Mouse (Mus musculus) intestine, embryonic 15.5 days (tissue): ENCODE data around the gene Pramel6. TPM values are rescaled to one million over a fixed set of nuclear protein-coding genes. Genes with fewer than 3 reads are reported as not detected.

Source experiments
- ATAC-seq: fragments of 200-750 bp; cut with Nextera tagmentation; 2 replicates; pipeline ENCODE4 v1.8.0; 2017; ENCODE audit warnings: moderate TSS enrichment, moderate library complexity
- H3K27ac ChIP-seq: fragments of 300-500 bp; sonication (generic); 2 replicates; pipeline ENCODE4 v1.5.1; 2015; ENCODE audit warnings: mild to moderate bottlenecking, inconsistent platforms
- H3K27me3 ChIP-seq: fragments of 300-500 bp; sonication (generic); replicated peaks from 2 replicates; pipeline ENCODE4 v1.6.1; 2015; ENCODE audit warnings: inconsistent platforms
- H3K36me3 ChIP-seq: fragments of 300-500 bp; sonication (generic); 2 replicates; pipeline ENCODE4 v1.6.1; 2015; ENCODE audit warnings: inconsistent platforms
- H3K4me1 ChIP-seq: fragments of 300-500 bp; sonication (generic); replicated peaks from 2 replicates; pipeline ENCODE4 v1.6.1; 2015; ENCODE audit warnings: inconsistent platforms
- H3K4me2 ChIP-seq: fragments of 300-500 bp; sonication (generic); replicated peaks from 2 replicates; pipeline ENCODE4 v1.6.1; 2015; ENCODE audit warnings: mild to moderate bottlenecking, inconsistent platforms
- H3K4me3 ChIP-seq: fragments of 300-500 bp; sonication (generic); replicated peaks from 2 replicates; pipeline ENCODE4 v1.5.1; 2015; ENCODE audit warnings: inconsistent platforms
- H3K9ac ChIP-seq: fragments of 300-500 bp; sonication (generic); 2 replicates; pipeline ENCODE4 v1.6.1; 2015; ENCODE audit warnings: inconsistent platforms
- H3K9me3 ChIP-seq: fragments of 300-500 bp; sonication (generic); 2 replicates; pipeline ENCODE4 v1.6.1; 2016; ENCODE audit warnings: inconsistent platforms
- WGBS: fragments of 180-500 bp; shearing (Covaris S2); methylation state at CpG from one replicate; pipeline ENCODE4 v1.1.7; 2015; 5-methylcytosine and 5-hydroxymethylcytosine counted together
- polyA plus RNA-seq: library from polyadenylated mRNA; unstranded; fragments of >200 nt; fragmentation: Nextera tagmentation; extraction: Ambion mirVana; gene quantifications from 2 replicates; pipeline ENCODE4 v1.2.1, GENCODE M21; 2015

The Pramel6 gene
- polyA plus RNA-seq, 1 experiment from 2014 or later: not detected

DNA sequence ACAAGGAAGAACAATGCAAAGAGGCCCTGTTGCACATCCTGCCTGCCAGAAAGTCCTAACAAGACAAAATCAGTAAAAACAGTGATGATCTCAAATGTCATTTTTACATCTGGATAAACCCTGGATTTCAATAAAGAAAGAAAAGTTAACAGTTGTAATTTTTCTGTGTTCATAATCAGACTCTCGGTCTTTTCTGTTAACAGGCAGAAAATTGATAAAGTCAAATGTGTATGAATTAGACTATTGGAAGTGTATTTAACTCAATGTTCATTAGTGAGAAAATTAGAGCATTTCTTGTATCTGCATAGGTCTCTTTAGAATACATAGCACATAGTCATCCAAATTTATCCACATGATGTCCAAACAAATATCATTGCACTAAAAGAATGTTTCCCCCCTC lies 39.1 kb downstream of the Pramel6 start, which contains the start of gene Olfr1128:
Gene Olfr1128, minus strand, starts transcription at position 101 of the 400 bp plus-strand sequence.
- no peaks in the 10 kb centered on the region for H3K36me3 ChIP-seq
- no peaks in the 10 kb centered on the region for H3K9me3 ChIP-seq
- H3K27me3 ChIP-seq: no peaks in the 10 kb centered on the region
- WGBS: 85% methylated on average over 1 of the region's 1 CpGs
- H3K4me2 ChIP-seq: no peak within 1 kb of the TSS
- H3K27ac ChIP-seq: no peak within 1 kb of the TSS
- no peaks in the 10 kb centered on the region for H3K4me1 ChIP-seq
- no peak for ATAC-seq
- H3K4me3 ChIP-seq: no peak within 1 kb of the TSS
- no peak within 1 kb of the TSS for H3K9ac ChIP-seq

Other genes starting within 250 kb of the Pramel6 start
- gene Olfr1116, start 239.0 kb upstream of the Pramel6 start, polyA plus RNA-seq: not detected in 2 replicates
- gene Olfr1118, start 199.0 kb upstream of the Pramel6 start, polyA plus RNA-seq: not detected in 2 replicates
- gene Olfr1120, start 151.8 kb upstream of the Pramel6 start, polyA plus RNA-seq: not detected in 2 replicates
- not detected in 2 replicates for gene Olfr1121, start 136.7 kb upstream of the Pramel6 start, polyA plus RNA-seq
- gene Olfr1122, start 120.7 kb upstream of the Pramel6 start, polyA plus RNA-seq: not detected in 2 replicates
- not detected in 2 replicates for gene Olfr1123, start 89.9 kb upstream of the Pramel6 start, polyA plus RNA-seq
- 0.09 TPM in 1 of 2 replicates, not detected in the other for gene Olfr1124, start 76.3 kb upstream of the Pramel6 start, polyA plus RNA-seq
- gene Olfr1126, start 52.6 kb upstream of the Pramel6 start, polyA plus RNA-seq: not detected in 2 replicates
- not detected in 2 replicates for gene Pramel7, start 9.5 kb upstream of the Pramel6 start, polyA plus RNA-seq
- gene Olfr153, start 25.2 kb downstream of the Pramel6 start, polyA plus RNA-seq: not detected in 2 replicates
- not detected in 2 replicates for gene Olfr1128, start 39.0 kb downstream of the Pramel6 start, polyA plus RNA-seq
- gene Olfr1129, start 67.3 kb downstream of the Pramel6 start, polyA plus RNA-seq: not detected in 2 replicates
- not detected in 2 replicates for gene Olfr1130, start 99.6 kb downstream of the Pramel6 start, polyA plus RNA-seq
- not detected in 2 replicates for gene Olfr1131, start 120.5 kb downstream of the Pramel6 start, polyA plus RNA-seq
- not detected in 2 replicates for gene Olfr1132, start 131.0 kb downstream of the Pramel6 start, polyA plus RNA-seq
- not detected in 2 replicates for gene Olfr1133, start 140.8 kb downstream of the Pramel6 start, polyA plus RNA-seq
- not detected in 2 replicates for gene Olfr1134, start 151.9 kb downstream of the Pramel6 start, polyA plus RNA-seq
- gene Olfr1135, start 167.1 kb downstream of the Pramel6 start, polyA plus RNA-seq: not detected in 2 replicates
- gene Olfr1136, start 187.4 kb downstream of the Pramel6 start, polyA plus RNA-seq: not detected in 2 replicates
- gene Olfr1137, start 206.6 kb downstream of the Pramel6 start, polyA plus RNA-seq: not detected in 2 replicates
- gene Olfr1138, start 233.4 kb downstream of the Pramel6 start, polyA plus RNA-seq: not detected in 2 replicates
- not detected in 2 replicates for gene Olfr1140, start 237.2 kb downstream of the Pramel6 start, polyA plus RNA-seq
- not detected in 2 replicates for gene Olfr1141, start 247.4 kb downstream of the Pramel6 start, polyA plus RNA-seq